Mouse (Mus musculus) cerebellum, adult 2 months (tissue): ENCODE data around the gene Fan1. TPM values are rescaled to one million over a fixed set of nuclear protein-coding genes. Genes with fewer than 3 reads are reported as not detected.

Experiments
- DNase-seq, 2 experiments: peaks; one replicate each; pipeline ENCODE4 v3.0.0; 2021
- H3K27ac ChIP-seq: fragments of 200-500 bp; 2 replicates; pipeline ENCODE4 v1.5.1; 2012; ENCODE audit warnings: low read length, control low read depth, inconsistent platforms; ENCODE audit not compliant: insufficient read depth
- H3K27me3 ChIP-seq: fragments of 200-500 bp; 2 replicates; pipeline ENCODE4 v1.6.1; 2012; ENCODE audit warnings: inconsistent platforms, mild to moderate bottlenecking, low read length, moderate library complexity; ENCODE audit not compliant: control insufficient read depth, insufficient read depth
- H3K4me1 ChIP-seq: fragments of 200-500 bp; 2 replicates; pipeline ENCODE4 v1.6.1; 2011; ENCODE audit warnings: low read length; ENCODE audit not compliant: control insufficient read depth, insufficient read depth
- H3K4me3 ChIP-seq: fragments of 200-500 bp; replicated peaks from 2 replicates; pipeline ENCODE3; 2011; ENCODE audit warnings: mild to moderate bottlenecking, low read depth, low read length, control low read depth; ENCODE audit not compliant: insufficient read depth
- CTCF ChIP-seq: fragments of 200-500 bp; IDR thresholded peaks from 2 replicates; pipeline ENCODE4 v1.5.1; 2011; ENCODE audit warnings: low read depth, mild to moderate bottlenecking, control low read depth, low read length, moderate library complexity, borderline replicate concordance; ENCODE audit not compliant: insufficient read depth
- POLR2A ChIP-seq: fragments of 200-500 bp; IDR thresholded peaks from 2 replicates; pipeline ENCODE4 v1.6.1; 2011; ENCODE audit warnings: low read length, control low read depth, borderline replicate concordance; ENCODE audit not compliant: insufficient read depth
- WGBS: fragments of 180-500 bp; shearing (Covaris S2); methylation state at CpG from one replicate; pipeline ENCODE4 v1.1.7; 2018; 5-methylcytosine and 5-hydroxymethylcytosine counted together
- polyA plus RNA-seq: library from polyadenylated mRNA; depleted of rRNA; stranded (reverse); fragments of >200 nt; gene quantifications from 2 replicates; pipeline ENCODE4 v1.2.3, GENCODE M21; 2012; rRNA removed

Fan1 gene
- polyA plus RNA-seq, 1 experiment, result 7.0 TPM

GRCm38 (mm10) chr7:64326892-64327291 is 47.0 kb downstream of the Fan1 start:
- no peak overlapping the region for H3K4me3 ChIP-seq
- H3K27me3 ChIP-seq, result no peaks in the 10 kb centered on the region
- no peak overlapping the region for H3K27ac ChIP-seq
- TF ChIP-seq CTCF, result peak; percentile 81
- no peak for TF ChIP-seq POLR2A
- H3K4me1 ChIP-seq, result peaks cover 3% of the 10 kb centered on the region; the same call in 1 of the 2 replicates
- DNase-seq, result peak; percentile 70 to 82
- WGBS, result 3% methylated on average over 1 of the region's 1 CpGs

GRCm38 (mm10) chr7:64321658-64322057 is 52.2 kb downstream of the Fan1 start:
- Histone ChIP-seq H3K27me3 (no peaks in the 10 kb centered on the region), H3K27ac (no peak overlapping the region), H3K4me1 (no peaks in the 10 kb centered on the region), H3K4me3 (no peak overlapping the region)
- WGBS, result 18% methylated on average over 4 of the region's 4 CpGs
- peak in 1 of 2 experiments; percentile 51 for DNase-seq
- TF ChIP-seq CTCF, result no peak
- no peak for TF ChIP-seq POLR2A

- Histone ChIP-seq H3K27me3 (no peaks in the 10 kb centered on the region), H3K27ac (no peak overlapping the region), H3K4me1 (no peaks in the 10 kb centered on the region), H3K4me3 (no peak overlapping the region)
- DNase-seq, result no peak
- WGBS, result 77% methylated on average over 5 of the region's 5 CpGs
- no peak for TF ChIP-seq CTCF
- no peak for TF ChIP-seq POLR2A
Observed at GRCm38 (mm10) chr7:64321125-64321524, 52.8 kb downstream of the Fan1 start.

- Histone ChIP-seq H3K27ac (no peak overlapping the region), H3K27me3 (no peaks in the 10 kb centered on the region), H3K4me1 (no peaks in the 10 kb centered on the region), H3K4me3 (no peak overlapping the region)
- WGBS, result 95% methylated on average over 7 of the region's 7 CpGs
- DNase-seq, result no peak
- TF ChIP-seq POLR2A, result no peak
- TF ChIP-seq CTCF, result no peak
Observed at GRCm38 (mm10) chr7:64312811-64313210, 61.1 kb downstream of the Fan1 start.

- 67% methylated on average over 2 of the region's 2 CpGs for WGBS
- Histone ChIP-seq H3K4me1 (no peaks in the 10 kb centered on the region), H3K4me3 (no peak overlapping the region), H3K27me3 (no peaks in the 10 kb centered on the region), H3K27ac (no peak overlapping the region)
- DNase-seq, result no peak
- TF ChIP-seq POLR2A, result no peak
- TF ChIP-seq CTCF, result no peak
Observed at GRCm38 (mm10) chr7:64310756-64311155, 63.1 kb downstream of the Fan1 start.

- no peaks in the 10 kb centered on the region for H3K4me1 ChIP-seq
- TF ChIP-seq CTCF (no peak), POLR2A (no peak)
- no peak overlapping the region for H3K4me3 ChIP-seq
- no peak for DNase-seq
- WGBS, result 74% methylated on average over 7 of the region's 7 CpGs
- H3K27me3 ChIP-seq, result no peaks in the 10 kb centered on the region
- H3K27ac ChIP-seq, result no peak overlapping the region
Observed at GRCm38 (mm10) chr7:64310241-64310640, 63.7 kb downstream of the Fan1 start.

Other genes with a start within 250 kb of the Fan1 start
- 0.03 TPM in 1 of 2 replicates, not detected in the other for gene Trpm1, start 220.3 kb downstream of the Fan1 start, polyA plus RNA-seq
- gene Mtmr10, start 86.4 kb downstream of the Fan1 start, polyA plus RNA-seq, result 15.4 and 16.5 TPM in 2 replicates
- gene Mphosph10, start 18.2 kb upstream of the Fan1 start, polyA plus RNA-seq, result 12.5 and 13.0 TPM in 2 replicates
- 55.6 and 59.5 TPM in 2 replicates for gene Mcee, start 18.5 kb upstream of the Fan1 start, polyA plus RNA-seq
- 167 and 182 TPM in 2 replicates for gene Apba2, start 127.6 kb upstream of the Fan1 start, polyA plus RNA-seq